Mouse (Mus musculus): ENCODE measurements around the gene Phf21a.

- no peak for TF ChIP-seq CTCF (conservative IDR thresholded peaks at IDR 0.05; ENCODE audit: low read length)
- TF ChIP-seq POU5F1 (IDR thresholded peaks at IDR 0.05; ENCODE audit: borderline replicate concordance, low read length), result no peak
Measured at GRCm38 (mm10) chr2:92404737-92405136, 311.8 kb downstream of the Phf21a start.

All from E14TG2a.4 (cell line).